Mouse (Mus musculus) CH12.LX (cell line): Measurements from ENCODE around the gene Lce1m.

Source experiments
- CTCF ChIP-seq, 2 experiments: IDR thresholded peaks in 1 of 2; conservative IDR thresholded peaks in 1 of 2; 2 replicates each; pipeline ENCODE4 v1.5.1; 2011 to 2012; ENCODE audit warnings: low read depth in 2 of 2, low read length in 2 of 2, improper control_type of control experiment in 1 of 2, inconsistent platforms in 1 of 2, mild to moderate bottlenecking in 1 of 2, moderate library complexity in 1 of 2
- E2F4 ChIP-seq: IDR thresholded peaks from 2 replicates; pipeline ENCODE4 v1.6.1; 2011; ENCODE audit warnings: low read depth, low read length, improper control_type of control experiment; ENCODE audit not compliant: insufficient replicate concordance
- ETS1 ChIP-seq: conservative IDR thresholded peaks from 2 replicates; pipeline ENCODE4 v1.6.1; 2012; ENCODE audit warnings: low read depth, mild to moderate bottlenecking, inconsistent platforms, low read length, improper control_type of control experiment, moderate library complexity
- IRF4 ChIP-seq: IDR thresholded peaks from 2 replicates; pipeline ENCODE4 v1.6.1; 2014; ENCODE audit warnings: low read depth, mild to moderate bottlenecking, inconsistent platforms, low read length, improper control_type of control experiment
- NRF1 ChIP-seq: IDR thresholded peaks from 2 replicates; pipeline ENCODE4 v1.6.1; 2014; ENCODE audit warnings: low read depth, mild to moderate bottlenecking, inconsistent platforms, low read length, improper control_type of control experiment, moderate library complexity
- POLR2A ChIP-seq: IDR thresholded peaks from 2 replicates; pipeline ENCODE4 v1.6.1; 2011; ENCODE audit warnings: low read depth, mild to moderate bottlenecking, improper control_type of control experiment, low read length
- RCOR1 ChIP-seq: conservative IDR thresholded peaks from 2 replicates; pipeline ENCODE4 v1.6.1; 2012; ENCODE audit warnings: low read depth, mild to moderate bottlenecking, inconsistent platforms, low read length, improper control_type of control experiment
- SIN3A ChIP-seq: IDR thresholded peaks from 2 replicates; pipeline ENCODE4 v1.6.1; 2012; ENCODE audit warnings: low read length, improper control_type of control experiment, inconsistent platforms
- USF1 ChIP-seq: IDR thresholded peaks from 2 replicates; pipeline ENCODE4 v1.6.1; 2014; ENCODE audit warnings: low read depth, mild to moderate bottlenecking, inconsistent platforms, low read length, improper control_type of control experiment
- ZKSCAN1 ChIP-seq: IDR thresholded peaks from 2 replicates; pipeline ENCODE4 v1.6.1; 2012; ENCODE audit warnings: low read depth, inconsistent platforms, low read length, improper control_type of control experiment, borderline replicate concordance

GRCm38 (mm10) chr3:93002843-93003242 lies 16.0 kb downstream of the Lce1m start:
- no peak for TF ChIP-seq CTCF (conservative IDR thresholded peaks at IDR 0.05 in 1 of 2, IDR thresholded peaks at IDR 0.05 in 1 of 2; ENCODE audit: low read depth in 2 of 2, low read length in 2 of 2)
- TF ChIP-seq SIN3A = no peak
- TF ChIP-seq POLR2A = no peak
- TF ChIP-seq E2F4 = no peak
- no peak for TF ChIP-seq RCOR1
- no peak for TF ChIP-seq NRF1
- no peak for TF ChIP-seq ZKSCAN1
- no peak for TF ChIP-seq IRF4
- TF ChIP-seq ETS1 = no peak
- TF ChIP-seq USF1 = no peak
